Mouse (Mus musculus) hindbrain, embryonic 11.5 days (tissue): ENCODE measurements around the gene Fads2. TPM values are rescaled to one million over a fixed set of nuclear protein-coding genes. Genes with fewer than 3 reads are reported as not detected.
A peak's percentile ranks its signal among the peaks of the same experiment; 100 is the strongest.

Experiments used
- ATAC-seq: fragments of 200-750 bp; cut with Nextera tagmentation; 2 replicates; pipeline ENCODE4 v1.8.0; 2017; ENCODE audit warnings: mild to moderate bottlenecking, moderate TSS enrichment, moderate library complexity; ENCODE audit not compliant: low FRiP score
- DNase-seq: peaks from one replicate; pipeline ENCODE4 v3.0.0-alpha.2; 2015; ENCODE audit warnings: low spot score
- H3K27ac ChIP-seq: fragments of 300-500 bp; sonication (generic); 2 replicates; pipeline ENCODE4 v1.5.1; 2014; ENCODE audit warnings: mild to moderate bottlenecking, low read depth, low read length
- H3K27me3 ChIP-seq: fragments of 300-500 bp; sonication (generic); 2 replicates; pipeline ENCODE4 v1.6.1; 2014; ENCODE audit warnings: mild to moderate bottlenecking, low read length, moderate library complexity, mixed read lengths; ENCODE audit not compliant: control insufficient read depth, insufficient read depth
- H3K36me3 ChIP-seq: fragments of 300-500 bp; sonication (generic); 2 replicates; pipeline ENCODE4 v1.6.1; 2014; ENCODE audit warnings: mild to moderate bottlenecking, low read length, moderate library complexity, mixed read lengths; ENCODE audit not compliant: control insufficient read depth, insufficient read depth
- H3K4me1 ChIP-seq: fragments of 300-500 bp; sonication (generic); replicated peaks from 2 replicates; pipeline ENCODE4 v1.6.1; 2014; ENCODE audit warnings: low read length, mixed read lengths; ENCODE audit not compliant: control insufficient read depth, insufficient read depth
- H3K4me2 ChIP-seq: fragments of 300-500 bp; sonication (generic); replicated peaks from 2 replicates; pipeline ENCODE4 v1.6.1; 2014; ENCODE audit warnings: mild to moderate bottlenecking, low read depth, low read length
- H3K4me3 ChIP-seq: fragments of 300-500 bp; sonication (generic); 2 replicates; pipeline ENCODE4 v1.5.1; 2014; ENCODE audit warnings: low read depth, low read length
- H3K9ac ChIP-seq: fragments of 300-500 bp; sonication (generic); 2 replicates; pipeline ENCODE4 v1.6.1; 2014; ENCODE audit warnings: low read depth, low read length
- H3K9me3 ChIP-seq: fragments of 300-500 bp; sonication (generic); 2 replicates; pipeline ENCODE4 v1.6.1; 2016; ENCODE audit warnings: low read length; ENCODE audit not compliant: control insufficient read depth
- WGBS: fragments of 180-500 bp; shearing (Covaris S2); extraction: QIAGEN DNeasy Blood & Tissue Kit; methylation state at CpG from one replicate; pipeline ENCODE4 v1.1.7; 2014; 5-methylcytosine and 5-hydroxymethylcytosine counted together
- polyA plus RNA-seq: library from polyadenylated mRNA; unstranded; fragments of >200 nt; fragmentation: Nextera tagmentation; extraction: Ambion mirVana; gene quantifications from 2 replicates; pipeline ENCODE4 v1.2.1, GENCODE M21; 2014

Gene Fads2
- polyA plus RNA-seq, 1 experiment from 2014 or later, result 62.9 TPM

DNA sequence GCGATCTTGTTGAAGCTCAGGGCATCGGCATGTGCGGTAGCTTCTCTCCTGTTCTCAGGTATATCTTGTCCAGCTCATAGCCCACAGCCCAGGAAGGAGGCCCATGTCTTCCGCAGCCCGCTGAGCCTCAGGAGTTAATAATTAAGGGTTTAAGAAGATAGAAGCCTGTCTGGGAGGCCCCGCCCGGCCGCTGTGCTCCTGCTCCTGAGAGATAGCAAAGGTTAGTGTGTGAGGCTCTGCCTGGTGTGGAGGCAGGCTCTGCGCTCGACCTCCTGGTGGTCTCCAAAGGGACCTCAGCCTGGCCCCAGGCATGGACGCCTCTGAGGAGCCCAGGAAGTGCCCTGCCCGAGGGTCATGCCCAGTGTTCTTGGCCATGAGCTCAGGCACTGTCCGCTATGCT is 86.7 kb downstream of the Fads2 start:
- no peak overlapping the region for H3K4me3 ChIP-seq
- H3K27me3 ChIP-seq, result peaks cover 7% of the 10 kb centered on the region; the same call in 1 of the 2 replicates
- 78% methylated on average over 13 of the region's 13 CpGs for WGBS
- no peak for DNase-seq
- no peaks in the 10 kb centered on the region for H3K36me3 ChIP-seq
- peaks cover 6% of the 10 kb centered on the region; the same call in 1 of the 2 replicates for H3K4me1 ChIP-seq
- no peaks in the 10 kb centered on the region for H3K9me3 ChIP-seq
- H3K4me2 ChIP-seq, result no peak overlapping the region
- ATAC-seq, result no peak
- no peak overlapping the region for H3K9ac ChIP-seq
- H3K27ac ChIP-seq, result no peak overlapping the region

DNA sequence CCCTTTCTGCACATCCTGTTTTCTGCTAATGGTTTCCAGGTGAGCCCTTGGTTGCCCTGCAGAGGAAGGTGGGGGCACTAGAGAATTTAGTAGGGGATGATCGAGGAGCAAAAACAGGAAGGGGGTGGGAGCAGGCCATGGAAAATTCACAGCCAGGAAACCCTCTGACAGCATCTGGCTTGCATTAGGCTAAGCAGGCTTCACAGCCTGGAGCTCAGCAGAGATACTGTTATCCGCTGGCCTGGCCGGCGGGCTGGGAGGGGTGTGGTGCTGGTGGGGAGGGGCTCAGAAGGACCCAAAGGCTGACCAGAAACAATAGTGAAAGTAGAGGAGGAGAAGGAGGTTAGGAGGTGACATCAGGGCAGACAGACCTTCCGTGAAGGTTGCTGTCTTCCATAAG is 87.6 kb downstream of the Fads2 start:
- Histone ChIP-seq H3K27ac (peak overlapping the region; percentile 42; the same call in 1 of the 2 replicates), H3K27me3 (peaks cover 4% of the 10 kb centered on the region; the same call in 1 of the 2 replicates), H3K4me3 (no peak overlapping the region), H3K9ac (no peak overlapping the region), H3K4me2 (no peak overlapping the region), H3K36me3 (no peaks in the 10 kb centered on the region), H3K4me1 (peaks cover 6% of the 10 kb centered on the region; the same call in 1 of the 2 replicates), H3K9me3 (no peaks in the 10 kb centered on the region)
- 64% methylated on average over 5 of the region's 5 CpGs for WGBS
- DNase-seq (peak; percentile 41), ATAC-seq (no peak)

DNA sequence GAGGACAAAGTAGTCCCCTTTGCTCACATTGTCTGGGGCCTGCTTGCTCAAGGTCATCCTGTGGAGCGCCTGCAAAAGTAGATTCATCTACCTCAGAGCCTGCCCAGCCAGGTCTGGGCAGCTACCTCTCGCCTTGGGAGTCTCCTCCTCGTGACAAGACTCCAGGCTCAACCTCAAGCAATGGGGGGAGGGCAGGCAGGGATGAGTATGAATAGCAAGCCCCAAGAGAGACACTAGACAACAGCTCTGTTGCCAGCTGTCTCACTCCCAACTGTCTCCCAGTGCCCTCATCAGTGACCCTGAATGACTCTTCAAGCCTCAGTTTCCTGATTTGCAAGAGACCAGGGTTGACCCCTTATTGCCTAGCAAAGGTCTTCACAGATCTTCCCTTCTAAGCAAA is 88.2 kb downstream of the Fads2 start:
- WGBS, result 49% methylated on average over 3 of the region's 3 CpGs
- H3K9ac ChIP-seq, result no peak overlapping the region
- peak; percentile 20 for DNase-seq
- no peak for ATAC-seq
- H3K4me1 ChIP-seq, result peaks cover 2% of the 10 kb centered on the region; the same call in 1 of the 2 replicates
- H3K4me3 ChIP-seq, result no peak overlapping the region
- no peaks in the 10 kb centered on the region for H3K9me3 ChIP-seq
- peak overlapping the region; percentile 42; the same call in 1 of the 2 replicates for H3K27ac ChIP-seq
- H3K27me3 ChIP-seq, result no peaks in the 10 kb centered on the region
- no peak overlapping the region for H3K4me2 ChIP-seq
- H3K36me3 ChIP-seq, result no peaks in the 10 kb centered on the region

DNA sequence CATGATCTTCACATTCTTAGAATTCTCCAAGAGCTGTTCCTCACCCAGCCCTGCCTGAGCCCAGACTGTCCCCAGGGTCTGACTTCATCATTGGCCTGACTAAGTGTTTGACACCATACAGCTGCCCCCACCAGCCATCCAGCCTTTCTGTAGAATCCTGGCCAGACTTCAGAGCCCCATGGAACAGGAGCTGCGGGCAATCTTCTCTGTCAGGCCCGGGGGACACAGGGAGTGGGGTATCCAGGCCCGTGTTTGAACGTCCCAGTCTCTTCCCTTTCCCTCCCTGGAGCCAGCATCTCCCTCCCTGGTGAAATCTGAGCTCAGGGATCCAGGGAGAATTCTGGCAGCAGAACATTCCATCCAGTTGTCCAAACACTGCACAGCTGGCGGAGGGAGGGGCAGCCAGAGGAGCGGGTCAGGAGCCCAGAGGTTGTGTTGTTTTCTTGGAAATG is 88.7 kb downstream of the Fads2 start:
- no peak for ATAC-seq
- no peaks in the 10 kb centered on the region for H3K36me3 ChIP-seq
- 49% methylated on average over 6 of the region's 6 CpGs for WGBS
- no peaks in the 10 kb centered on the region for H3K27me3 ChIP-seq
- no peak overlapping the region for H3K4me2 ChIP-seq
- H3K4me1 ChIP-seq, result peaks cover 2% of the 10 kb centered on the region; the same call in 1 of the 2 replicates
- peak overlapping the region; percentile 42; the same call in 1 of the 2 replicates for H3K27ac ChIP-seq
- no peak overlapping the region for H3K9ac ChIP-seq
- peak; percentile 48 for DNase-seq
- H3K4me3 ChIP-seq, result no peak overlapping the region
- no peaks in the 10 kb centered on the region for H3K9me3 ChIP-seq

Other genes starting within 250 kb of the Fads2 start
- gene Incenp, start 202.2 kb downstream of the Fads2 start, polyA plus RNA-seq, result 79.7 and 82.6 TPM in 2 replicates
- gene Fth1, start 121.1 kb downstream of the Fads2 start, polyA plus RNA-seq, result 1,301 and 1,416 TPM in 2 replicates
- 0.91 and 1.1 TPM in 2 replicates for gene Best1, start 100.1 kb downstream of the Fads2 start, polyA plus RNA-seq
- gene Rab3il1, start 100.1 kb downstream of the Fads2 start, polyA plus RNA-seq, result 35.7 and 35.9 TPM in 2 replicates
- 5.7 and 5.8 TPM in 2 replicates for gene Fads3, start 60.2 kb downstream of the Fads2 start, polyA plus RNA-seq
- 139 and 153 TPM in 2 replicates for gene Fads1, start 81.1 kb upstream of the Fads2 start, polyA plus RNA-seq
- 349 and 363 TPM in 2 replicates for gene Tmem258, start 102.3 kb upstream of the Fads2 start, polyA plus RNA-seq
- 80.1 and 96.5 TPM in 2 replicates for gene Fen1, start 102.4 kb upstream of the Fads2 start, polyA plus RNA-seq
- gene Myrf, start 139.0 kb upstream of the Fads2 start, polyA plus RNA-seq, result 1.3 and 1.6 TPM in 2 replicates
- gene Dagla, start 203.1 kb upstream of the Fads2 start, polyA plus RNA-seq, result 1.5 and 1.8 TPM in 2 replicates